Mouse (Mus musculus) spleen, postnatal 14 days (tissue): ENCODE measurements around the gene Smarce1.

Experiments
- DNase-seq, 2 experiments: peaks; one replicate each; pipeline ENCODE4 v3.0.0; 2021 to 2022; ENCODE audit warnings: low spot score in 2 of 2

Smarce1 gene

GRCm38 (mm10) chr11:99229641-99230260, 1.1 kb downstream of the Smarce1 start:
- DNase-seq, result no peak

GRCm38 (mm10) chr11:99226298-99226697, 4.5 kb downstream of the Smarce1 start:
- peak in 1 of 2 experiments; percentile 14 for DNase-seq

- no peak for DNase-seq
These were observed 7.5 kb downstream of the Smarce1 start for GRCm38 (mm10) chr11:99223310-99223709.

GRCm38 (mm10) chr11:99221811-99222210, 9.0 kb downstream of the Smarce1 start:
- DNase-seq, result no peak

GRCm38 (mm10) chr11:99217248-99217986, 13.4 kb downstream of the Smarce1 start:
- no peak for DNase-seq

- no peak for DNase-seq
These were observed 14.6 kb downstream of the Smarce1 start for GRCm38 (mm10) chr11:99216181-99216580.

GRCm38 (mm10) chr11:99212693-99213092, 18.1 kb downstream of the Smarce1 start:
- DNase-seq, result no peak

- DNase-seq, result no peak
These were observed 18.9 kb downstream of the Smarce1 start for GRCm38 (mm10) chr11:99211964-99212363.

GRCm38 (mm10) chr11:99208105-99208669, 22.6 kb downstream of the Smarce1 start:
- DNase-seq, result no peak

GRCm38 (mm10) chr11:99207449-99207848, 23.4 kb downstream of the Smarce1 start:
- no peak for DNase-seq

GRCm38 (mm10) chr11:99206954-99207353, 23.9 kb downstream of the Smarce1 start:
- DNase-seq, result peak in 1 of 2 experiments; percentile 24

GRCm38 (mm10) chr11:99189154-99189582, 41.6 kb downstream of the Smarce1 start:
- peak; percentile 40 to 66 for DNase-seq

GRCm38 (mm10) chr11:99187348-99187747, 43.5 kb downstream of the Smarce1 start:
- DNase-seq, result no peak

GRCm38 (mm10) chr11:99186836-99187235, 44.0 kb downstream of the Smarce1 start:
- no peak for DNase-seq

GRCm38 (mm10) chr11:99182575-99182974, 48.2 kb downstream of the Smarce1 start:
- DNase-seq, result no peak

- DNase-seq, result no peak
These were observed 50.7 kb downstream of the Smarce1 start for GRCm38 (mm10) chr11:99180071-99180470.

GRCm38 (mm10) chr11:99177925-99178198, 53.0 kb downstream of the Smarce1 start:
- DNase-seq, result no peak

GRCm38 (mm10) chr11:99177054-99177924, 53.5 kb downstream of the Smarce1 start:
- DNase-seq, result no peak

- DNase-seq, result no peak
These were observed 58.8 kb downstream of the Smarce1 start for GRCm38 (mm10) chr11:99172002-99172401.

GRCm38 (mm10) chr11:99171442-99171841, 59.4 kb downstream of the Smarce1 start:
- no peak for DNase-seq

- DNase-seq, result peak in 1 of 2 experiments; percentile 50
These were observed 60.1 kb downstream of the Smarce1 start for GRCm38 (mm10) chr11:99170547-99171267.
